Mouse (Mus musculus) ES-E14 (cell line): ENCODE data around the gene Fam3b. TPM values are rescaled to one million over a fixed set of nuclear protein-coding genes. Genes with fewer than 3 reads are reported as not detected.

Source experiments
- DNase-seq: peaks from one replicate; pipeline ENCODE4 v3.0.0-alpha.2; 2013; ENCODE audit warnings: low read depth, low spot score
- H3K27ac ChIP-seq: 2 replicates; pipeline ENCODE4 v1.5.1; 2012; ENCODE audit warnings: low read depth, mild to moderate bottlenecking, low read length, moderate library complexity, mixed read lengths; ENCODE audit not compliant: poor library complexity, insufficient read depth, severe bottlenecking
- H3K36me3 ChIP-seq: 2 replicates; pipeline ENCODE4 v1.6.1; 2012; ENCODE audit warnings: mild to moderate bottlenecking, low read length, moderate library complexity, mixed read lengths; ENCODE audit not compliant: control insufficient read depth, poor library complexity, insufficient read depth, severe bottlenecking
- H3K4me1 ChIP-seq, 2 experiments: fragments of 150-350 bp in 1 of 2; sonication (generic) in 1 of 2; 2 replicates each; pipeline ENCODE4 v1.6.1; 2012; ENCODE audit warnings: low read length in 2 of 2, mild to moderate bottlenecking in 1 of 2, mixed read lengths in 1 of 2; ENCODE audit not compliant: control insufficient read depth in 2 of 2, insufficient read depth in 2 of 2, poor library complexity in 1 of 2
- H3K4me3 ChIP-seq, 2 experiments: fragments of 150-350 bp in 1 of 2; sonication (generic) in 1 of 2; 2 replicates each; pipeline ENCODE4 v1.5.1; 2012; ENCODE audit warnings: low read length in 2 of 2, low read depth in 1 of 2, mild to moderate bottlenecking in 1 of 2, mixed read lengths in 1 of 2; ENCODE audit not compliant: insufficient read depth in 1 of 2, poor library complexity in 1 of 2, severe bottlenecking in 1 of 2
- H3K9ac ChIP-seq: 2 replicates; pipeline ENCODE4 v1.6.1; 2012; ENCODE audit warnings: low read depth, mild to moderate bottlenecking, low read length, mixed read lengths; ENCODE audit not compliant: poor library complexity, insufficient read depth, severe bottlenecking
- H3K9me3 ChIP-seq: fragments of 150-350 bp; sonication (generic); 2 replicates; pipeline ENCODE4 v1.6.1; 2012; ENCODE audit warnings: low read depth, mild to moderate bottlenecking, low read length; ENCODE audit not compliant: control insufficient read depth, insufficient read depth
- CHD2 ChIP-seq: IDR thresholded peaks from 2 replicates; pipeline ENCODE4 v1.6.1; 2014; ENCODE audit warnings: mild to moderate bottlenecking, low read depth, low read length, inconsistent platforms
- HCFC1 ChIP-seq: IDR thresholded peaks from 2 replicates; pipeline ENCODE4 v1.6.1; 2012; ENCODE audit warnings: low read length, inconsistent platforms, borderline replicate concordance; ENCODE audit not compliant: insufficient read depth
- MAFK ChIP-seq: IDR thresholded peaks from 2 replicates; pipeline ENCODE4 v1.6.1; 2014; ENCODE audit warnings: mild to moderate bottlenecking, low read depth, low read length, inconsistent platforms; ENCODE audit not compliant: insufficient read depth
- ZC3H11A ChIP-seq: IDR thresholded peaks from 2 replicates; pipeline ENCODE4 v1.6.1; 2012; ENCODE audit warnings: low read depth, mild to moderate bottlenecking, inconsistent platforms, low read length, borderline replicate concordance
- ZNF384 ChIP-seq: IDR thresholded peaks from 2 replicates; pipeline ENCODE4 v1.6.1; 2012; ENCODE audit warnings: low read depth, low read length, inconsistent platforms
- in situ Hi-C, 2 experiments: fragments of 600-800 bp; cut with MboI; formaldehyde crosslinking; loops; one replicate each; pipeline ENCODE4 v1.15.1; 2025; ENCODE audit warnings: low sequenced_read_pairs in 2 of 2, inconsistent platforms in 1 of 2; ENCODE audit not compliant: unreplicated experiment in 2 of 2
- total RNA-seq: library from RNA; depleted of rRNA; stranded (reverse); fragments of 300-350 nt; gene quantifications from 2 replicates; pipeline ENCODE4 v1.2.3, GENCODE M21; 2012

Fam3b gene
- total RNA-seq, 1 experiment = 2.5 TPM

- H3K4me3 ChIP-seq = no peak overlapping the region
- H3K36me3 ChIP-seq = no peaks in the 10 kb centered on the region
- no peak for TF ChIP-seq ZNF384
- TF ChIP-seq ZC3H11A = no peak
- TF ChIP-seq MAFK = no peak
- H3K9ac ChIP-seq = no peak overlapping the region
- peaks cover 0 to 3% of the 10 kb centered on the region in 2 experiments; a peak in 1 of 4 replicates for H3K4me1 ChIP-seq
- H3K9me3 ChIP-seq = no peaks in the 10 kb centered on the region
- no peak for DNase-seq
- in situ Hi-C loops = no loop called here
- H3K27ac ChIP-seq = no peak overlapping the region
These were observed 13.7 kb downstream of the Fam3b start for GRCm38 (mm10) chr16:97500901-97501300.

DNA sequence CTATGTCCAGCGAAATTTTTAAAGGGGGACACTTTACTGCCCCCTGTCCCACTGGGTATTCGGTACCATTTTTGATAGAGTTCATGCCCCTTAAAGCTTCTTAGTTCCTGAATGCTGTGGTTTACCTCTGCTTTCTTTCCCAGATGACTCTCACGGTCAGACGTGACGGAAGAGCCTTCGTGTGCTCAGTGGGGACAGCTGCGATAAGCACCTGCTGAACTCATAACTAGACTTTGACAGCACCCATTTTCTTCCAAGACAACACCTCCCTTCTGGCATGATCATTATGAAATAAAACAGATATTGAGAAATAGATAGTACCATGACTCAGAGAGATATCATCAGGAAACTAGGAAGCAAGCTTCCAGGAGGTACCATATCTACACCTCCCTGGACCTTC is 15.2 kb downstream of the Fam3b start:
- Histone ChIP-seq H3K4me1 (peaks cover 0 to 3% of the 10 kb centered on the region in 2 experiments; a peak in 1 of 4 replicates), H3K36me3 (no peaks in the 10 kb centered on the region), H3K4me3 (no peak overlapping the region), H3K9me3 (no peaks in the 10 kb centered on the region), H3K9ac (no peak overlapping the region), H3K27ac (no peak overlapping the region)
- DNase-seq = no peak
- in situ Hi-C loops = no loop called here
- TF ChIP-seq MAFK = no peak
- no peak for TF ChIP-seq ZNF384
- TF ChIP-seq ZC3H11A = no peak
- no peak for TF ChIP-seq CHD2
- TF ChIP-seq HCFC1 = no peak

DNA sequence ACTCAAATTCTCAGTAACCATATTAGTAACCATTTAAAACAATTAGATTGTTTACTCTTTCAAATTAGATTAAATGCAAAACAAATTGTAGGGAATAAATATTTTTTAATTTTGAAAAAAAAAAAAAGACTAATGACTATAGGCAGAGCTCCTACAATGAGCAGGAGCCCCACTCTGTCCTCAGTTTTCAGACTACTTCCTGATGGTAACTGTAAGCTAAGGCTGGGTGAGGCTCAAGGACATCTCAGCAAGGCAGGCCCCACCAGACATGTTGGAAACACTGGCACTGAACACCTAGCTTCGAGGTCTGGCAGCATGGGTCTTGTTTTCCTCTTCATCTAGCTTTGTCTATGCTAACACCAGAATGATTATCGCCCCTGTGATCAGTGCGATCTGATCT is 16.5 kb downstream of the Fam3b start:
- Histone ChIP-seq H3K4me3 (no peak overlapping the region), H3K27ac (no peak overlapping the region), H3K9me3 (no peaks in the 10 kb centered on the region), H3K9ac (no peak overlapping the region), H3K4me1 (peaks cover 0 to 3% of the 10 kb centered on the region in 2 experiments; a peak in 1 of 4 replicates), H3K36me3 (no peaks in the 10 kb centered on the region)
- no peak for DNase-seq
- TF ChIP-seq MAFK = no peak
- TF ChIP-seq ZNF384 = no peak
- TF ChIP-seq CHD2 = no peak
- TF ChIP-seq ZC3H11A = no peak
- no peak for TF ChIP-seq HCFC1
- in situ Hi-C loops = no loop called here

GRCm38 (mm10) chr16:97497682-97498081 is 16.9 kb downstream of the Fam3b start:
- Histone ChIP-seq H3K9ac (no peak overlapping the region), H3K4me1 (peaks cover 0 to 3% of the 10 kb centered on the region in 2 experiments; a peak in 1 of 4 replicates), H3K9me3 (no peaks in the 10 kb centered on the region), H3K27ac (no peak overlapping the region), H3K36me3 (no peaks in the 10 kb centered on the region), H3K4me3 (no peak overlapping the region)
- in situ Hi-C loops = no loop called here
- no peak for DNase-seq
- no peak for TF ChIP-seq ZNF384
- TF ChIP-seq ZC3H11A = no peak
- TF ChIP-seq MAFK = no peak
- no peak for TF ChIP-seq CHD2
- no peak for TF ChIP-seq HCFC1

DNA sequence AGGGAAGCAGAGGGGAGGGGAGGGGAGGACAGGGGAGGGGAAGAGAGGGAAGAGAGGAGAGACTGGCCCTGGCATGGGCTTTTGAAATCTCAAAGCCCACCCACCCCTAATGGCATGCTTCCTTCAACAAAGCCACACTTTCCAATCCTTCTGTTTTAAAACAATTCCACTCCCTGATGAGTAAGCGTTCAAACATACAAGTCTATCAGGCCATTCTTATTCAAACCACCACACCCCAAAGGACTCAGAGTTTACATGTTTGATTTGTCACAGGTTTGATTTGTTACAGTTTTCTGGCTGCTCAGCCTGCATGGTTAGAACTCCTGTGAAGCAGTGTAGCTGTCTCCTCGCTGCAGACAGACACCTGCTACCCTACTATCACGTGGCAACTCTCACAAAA is 18.6 kb downstream of the Fam3b start:
- Histone ChIP-seq H3K9ac (no peak overlapping the region), H3K4me1 (peaks cover 0 to 3% of the 10 kb centered on the region in 2 experiments; a peak in 1 of 4 replicates), H3K36me3 (no peaks in the 10 kb centered on the region), H3K9me3 (no peaks in the 10 kb centered on the region), H3K4me3 (no peak overlapping the region), H3K27ac (no peak overlapping the region)
- no peak for TF ChIP-seq ZNF384
- TF ChIP-seq MAFK = no peak
- no peak for TF ChIP-seq ZC3H11A
- TF ChIP-seq HCFC1 = no peak
- no peak for TF ChIP-seq CHD2
- in situ Hi-C loops = no loop called here
- peak; percentile 20 for DNase-seq
